Mouse (Mus musculus): ENCODE measurements around the gene C2cd4a.

Gene C2cd4a

GRCm38 (mm10) chr9:67834535-67834934 is 2.4 kb upstream of the C2cd4a start:
- no peak for DNase-seq (ENCODE audit: extremely low spot score, low read depth, low spot score)

- DNase-seq (ENCODE audit: extremely low spot score, low read depth, low spot score) = no peak
Observed at GRCm38 (mm10) chr9:67831359-67832045, 628 bp downstream of the C2cd4a start.

- no peak for DNase-seq (ENCODE audit: extremely low spot score, low read depth, low spot score)
Observed at GRCm38 (mm10) chr9:67830411-67831358, 1.4 kb downstream of the C2cd4a start.

GRCm38 (mm10) chr9:67828182-67828581 is 3.9 kb downstream of the C2cd4a start:
- DNase-seq (ENCODE audit: extremely low spot score, low read depth, low spot score) = no peak

GRCm38 (mm10) chr9:67825527-67825926 is 6.6 kb downstream of the C2cd4a start:
- no peak for DNase-seq (ENCODE audit: extremely low spot score, low read depth, low spot score)

- no peak for DNase-seq (ENCODE audit: extremely low spot score, low read depth, low spot score)
Observed at GRCm38 (mm10) chr9:67823131-67823530, 9.0 kb downstream of the C2cd4a start.

GRCm38 (mm10) chr9:67818668-67818950 is 13.5 kb downstream of the C2cd4a start:
- no peak for DNase-seq (ENCODE audit: extremely low spot score, low read depth, low spot score)

- DNase-seq (ENCODE audit: extremely low spot score, low read depth, low spot score) = no peak
Observed at GRCm38 (mm10) chr9:67817898-67818667, 14.0 kb downstream of the C2cd4a start.

- DNase-seq (ENCODE audit: extremely low spot score, low read depth, low spot score) = no peak
Observed at GRCm38 (mm10) chr9:67816172-67816928, 15.8 kb downstream of the C2cd4a start.

GRCm38 (mm10) chr9:67813665-67814337 is 18.3 kb downstream of the C2cd4a start:
- DNase-seq (ENCODE audit: extremely low spot score, low read depth, low spot score) = no peak

GRCm38 (mm10) chr9:67813171-67813570 is 19.0 kb downstream of the C2cd4a start:
- DNase-seq (ENCODE audit: extremely low spot score, low read depth, low spot score) = no peak

- DNase-seq (ENCODE audit: extremely low spot score, low read depth, low spot score) = no peak
Observed at GRCm38 (mm10) chr9:67811116-67811515, 21.0 kb downstream of the C2cd4a start.

- no peak for DNase-seq (ENCODE audit: extremely low spot score, low read depth, low spot score)
Observed at GRCm38 (mm10) chr9:67810527-67810926, 21.6 kb downstream of the C2cd4a start.

- no peak for DNase-seq (ENCODE audit: extremely low spot score, low read depth, low spot score)
Observed at GRCm38 (mm10) chr9:67807000-67807399, 25.1 kb downstream of the C2cd4a start.

GRCm38 (mm10) chr9:67802241-67802640 is 29.9 kb downstream of the C2cd4a start:
- no peak for DNase-seq (ENCODE audit: extremely low spot score, low read depth, low spot score)

- DNase-seq (ENCODE audit: extremely low spot score, low read depth, low spot score) = no peak
Observed at GRCm38 (mm10) chr9:67799078-67799819, 32.9 kb downstream of the C2cd4a start.

- no peak for DNase-seq (ENCODE audit: extremely low spot score, low read depth, low spot score)
Observed at GRCm38 (mm10) chr9:67795205-67795675, 36.9 kb downstream of the C2cd4a start.

- DNase-seq (ENCODE audit: extremely low spot score, low read depth, low spot score) = no peak
Observed at GRCm38 (mm10) chr9:67794668-67795067, 37.5 kb downstream of the C2cd4a start.

GRCm38 (mm10) chr9:67794216-67794615 is 37.9 kb downstream of the C2cd4a start:
- no peak for DNase-seq (ENCODE audit: extremely low spot score, low read depth, low spot score)
